Mouse (Mus musculus): Measurements from ENCODE around the gene Ly6g5b. TPM values are rescaled to one million over a fixed set of nuclear protein-coding genes. Genes with fewer than 3 reads are reported as not detected.

Ly6g5b gene
- total RNA-seq, 1 experiment, result 1.5 TPM

DNA sequence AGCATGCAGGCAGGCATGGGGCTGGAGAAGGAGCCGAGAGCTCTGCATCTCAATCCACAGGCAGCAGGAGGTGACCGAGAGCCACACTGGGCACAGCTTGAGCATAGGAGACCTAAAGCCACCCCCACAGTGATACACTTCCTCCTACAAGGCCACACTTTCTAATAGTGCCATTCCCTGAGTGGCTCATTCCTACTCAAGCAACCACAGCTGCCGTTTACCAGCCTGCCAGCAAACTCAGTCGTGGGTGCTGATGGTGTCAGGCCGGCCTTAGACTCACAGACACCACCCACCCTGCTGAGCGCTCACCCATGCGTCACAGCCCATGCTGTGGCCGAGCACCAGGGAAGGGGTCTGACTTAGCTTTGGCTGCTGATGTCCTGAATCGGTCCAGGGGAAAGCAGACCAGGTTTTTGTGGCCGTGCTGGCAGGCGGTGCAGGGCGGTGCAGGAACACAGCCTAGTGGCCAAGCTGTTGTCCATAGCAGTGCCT, 18.0 kb downstream of the Ly6g5b start:
- DNase-seq (ENCODE audit: low read depth, low spot score), result no peak
- Histone ChIP-seq H3K27ac (ENCODE audit: insufficient read depth, low read depth, low read length, poor library complexity, severe bottlenecking) (no peak overlapping the region), H3K36me3 (ENCODE audit: control insufficient read depth, insufficient read depth, low read length, poor library complexity, severe bottlenecking) (peaks cover 26% of the 10 kb centered on the region; the same call in 1 of the 2 replicates), H3K9me3 (ENCODE audit: control insufficient read depth, insufficient read depth, low read depth, low read length) (no peaks in the 10 kb centered on the region), H3K4me3 (ENCODE audit: insufficient read depth in 1 of 2, low read depth in 1 of 2, low read length in 2 of 2, poor library complexity in 1 of 2, severe bottlenecking in 1 of 2) (no peak overlapping the region), H3K9ac (ENCODE audit: insufficient read depth, low read depth, low read length, poor library complexity, severe bottlenecking) (no peak overlapping the region), H3K4me1 (ENCODE audit: control insufficient read depth in 2 of 2, insufficient read depth in 2 of 2, low read length in 2 of 2, poor library complexity in 1 of 2) (peaks cover 0 to 8% of the 10 kb centered on the region in 2 experiments; a peak in 1 of 4 replicates)
- TF ChIP-seq ZC3H11A (IDR thresholded peaks at IDR 0.05; ENCODE audit: borderline replicate concordance, low read depth, low read length), result no peak
- TF ChIP-seq MAFK (IDR thresholded peaks at IDR 0.05; ENCODE audit: insufficient read depth, low read depth, low read length), result no peak
- TF ChIP-seq HCFC1 (IDR thresholded peaks at IDR 0.05; ENCODE audit: borderline replicate concordance, insufficient read depth, low read length), result no peak
- TF ChIP-seq ZNF384 (IDR thresholded peaks at IDR 0.05; ENCODE audit: low read depth, low read length), result no peak
- TF ChIP-seq CHD2 (IDR thresholded peaks at IDR 0.05; ENCODE audit: low read depth, low read length), result no peak
- in situ Hi-C loops (cut with MboI; ENCODE audit: low sequenced_read_pairs in 2 of 2, unreplicated experiment in 2 of 2), result no loop called here

DNA sequence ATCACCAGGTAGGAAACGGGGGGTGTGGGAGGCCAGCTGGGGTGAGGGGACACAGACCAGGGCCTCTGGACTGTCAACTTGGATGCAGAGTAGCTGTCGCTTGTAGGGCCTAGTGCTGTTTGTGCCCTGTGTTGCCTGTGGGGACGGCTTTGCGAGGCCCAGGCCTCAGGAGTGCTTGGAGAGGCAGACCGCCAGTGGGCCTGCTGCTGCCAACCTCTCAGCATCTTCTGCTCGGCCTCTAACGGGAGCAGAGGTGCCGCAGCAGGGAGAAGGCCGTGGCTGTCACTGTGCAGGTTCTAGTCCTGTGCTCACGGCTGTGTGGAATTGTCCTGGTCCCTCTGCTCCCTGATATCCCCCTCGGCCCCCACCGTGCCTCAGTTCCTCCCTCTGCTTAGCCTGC, 18.6 kb downstream of the Ly6g5b start:
- no peak overlapping the region for H3K9ac ChIP-seq (ENCODE audit: insufficient read depth, low read depth, low read length, poor library complexity, severe bottlenecking)
- TF ChIP-seq MAFK (IDR thresholded peaks at IDR 0.05; ENCODE audit: insufficient read depth, low read depth, low read length) (no peak), ZC3H11A (IDR thresholded peaks at IDR 0.05; ENCODE audit: borderline replicate concordance, low read depth, low read length) (no peak), ZNF384 (IDR thresholded peaks at IDR 0.05; ENCODE audit: low read depth, low read length) (no peak), HCFC1 (IDR thresholded peaks at IDR 0.05; ENCODE audit: borderline replicate concordance, insufficient read depth, low read length) (no peak)
- in situ Hi-C loops (cut with MboI; ENCODE audit: low sequenced_read_pairs in 2 of 2, unreplicated experiment in 2 of 2), result no loop called here
- peaks cover 0 to 8% of the 10 kb centered on the region in 2 experiments; a peak in 1 of 4 replicates for H3K4me1 ChIP-seq (ENCODE audit: control insufficient read depth in 2 of 2, insufficient read depth in 2 of 2, low read length in 2 of 2, poor library complexity in 1 of 2)
- peaks cover 21% of the 10 kb centered on the region; the same call in 1 of the 2 replicates for H3K36me3 ChIP-seq (ENCODE audit: control insufficient read depth, insufficient read depth, low read length, poor library complexity, severe bottlenecking)
- H3K4me3 ChIP-seq (ENCODE audit: insufficient read depth in 1 of 2, low read depth in 1 of 2, low read length in 2 of 2, poor library complexity in 1 of 2, severe bottlenecking in 1 of 2), result no peak overlapping the region
- DNase-seq (ENCODE audit: low read depth, low spot score), result no peak
- no peak overlapping the region for H3K27ac ChIP-seq (ENCODE audit: insufficient read depth, low read depth, low read length, poor library complexity, severe bottlenecking)
- no peaks in the 10 kb centered on the region for H3K9me3 ChIP-seq (ENCODE audit: control insufficient read depth, insufficient read depth, low read depth, low read length)

DNA sequence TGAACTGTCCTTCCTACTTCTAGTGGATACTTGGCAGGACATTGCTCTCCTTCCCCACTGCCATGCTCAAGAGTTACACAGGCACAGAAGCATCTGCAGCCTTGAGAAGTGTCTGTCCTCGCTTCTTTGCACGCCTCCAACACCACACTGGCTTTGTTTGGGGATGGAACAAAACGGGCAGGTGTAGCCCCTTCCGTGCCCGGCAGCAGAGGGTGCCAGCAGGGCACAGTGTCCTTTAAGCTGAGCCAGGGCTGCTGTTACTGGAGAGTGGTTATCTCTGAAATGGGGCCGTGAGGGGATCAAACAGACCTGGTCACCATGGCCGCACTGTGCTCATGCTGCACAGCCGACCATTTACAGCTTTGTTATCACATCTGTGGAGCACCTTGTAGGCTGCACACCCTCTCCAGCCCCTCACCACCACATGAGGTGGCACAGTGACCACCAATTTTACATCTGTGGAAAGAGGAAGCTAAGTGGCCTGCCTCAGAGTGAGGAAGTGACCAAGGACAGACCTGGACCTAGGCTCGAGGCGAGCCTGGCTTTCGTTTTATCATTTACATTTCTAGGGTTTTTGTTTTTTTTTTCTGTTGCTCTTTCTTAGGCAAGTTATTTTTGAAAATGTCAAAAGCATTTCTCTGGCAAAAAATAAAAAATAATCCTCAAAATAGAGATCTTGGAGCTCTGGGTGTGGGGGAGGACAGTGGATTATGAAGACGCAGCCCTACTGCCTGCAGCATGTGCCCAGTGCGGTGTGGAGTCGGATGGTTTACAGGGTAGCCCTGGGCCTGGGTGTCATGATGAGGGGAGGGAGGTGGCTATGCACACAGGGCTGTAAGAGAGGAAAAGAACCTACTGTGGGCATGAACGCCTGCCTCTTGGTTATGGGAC, 20.5 kb downstream of the Ly6g5b start:
- Histone ChIP-seq H3K27ac (ENCODE audit: insufficient read depth, low read depth, low read length, poor library complexity, severe bottlenecking) (no peak overlapping the region), H3K9me3 (ENCODE audit: control insufficient read depth, insufficient read depth, low read depth, low read length) (no peaks in the 10 kb centered on the region), H3K4me3 (ENCODE audit: insufficient read depth in 1 of 2, low read depth in 1 of 2, low read length in 2 of 2, poor library complexity in 1 of 2, severe bottlenecking in 1 of 2) (no peak overlapping the region), H3K4me1 (ENCODE audit: control insufficient read depth in 2 of 2, insufficient read depth in 2 of 2, low read length in 2 of 2, poor library complexity in 1 of 2) (peaks cover 0 to 4% of the 10 kb centered on the region in 2 experiments; a peak in 1 of 4 replicates), H3K9ac (ENCODE audit: insufficient read depth, low read depth, low read length, poor library complexity, severe bottlenecking) (no peak overlapping the region), H3K36me3 (ENCODE audit: control insufficient read depth, insufficient read depth, low read length, poor library complexity, severe bottlenecking) (peaks cover 16% of the 10 kb centered on the region; the same call in 1 of the 2 replicates)
- no peak for DNase-seq (ENCODE audit: low read depth, low spot score)
- in situ Hi-C loops (cut with MboI; ENCODE audit: low sequenced_read_pairs in 2 of 2, unreplicated experiment in 2 of 2), result no loop called here
- TF ChIP-seq HCFC1 (IDR thresholded peaks at IDR 0.05; ENCODE audit: borderline replicate concordance, insufficient read depth, low read length), result no peak
- TF ChIP-seq ZC3H11A (IDR thresholded peaks at IDR 0.05; ENCODE audit: borderline replicate concordance, low read depth, low read length), result no peak
- no peak for TF ChIP-seq ZNF384 (IDR thresholded peaks at IDR 0.05; ENCODE audit: low read depth, low read length)
- TF ChIP-seq CHD2 (IDR thresholded peaks at IDR 0.05; ENCODE audit: low read depth, low read length), result no peak
- TF ChIP-seq MAFK (IDR thresholded peaks at IDR 0.05; ENCODE audit: insufficient read depth, low read depth, low read length), result no peak

DNA sequence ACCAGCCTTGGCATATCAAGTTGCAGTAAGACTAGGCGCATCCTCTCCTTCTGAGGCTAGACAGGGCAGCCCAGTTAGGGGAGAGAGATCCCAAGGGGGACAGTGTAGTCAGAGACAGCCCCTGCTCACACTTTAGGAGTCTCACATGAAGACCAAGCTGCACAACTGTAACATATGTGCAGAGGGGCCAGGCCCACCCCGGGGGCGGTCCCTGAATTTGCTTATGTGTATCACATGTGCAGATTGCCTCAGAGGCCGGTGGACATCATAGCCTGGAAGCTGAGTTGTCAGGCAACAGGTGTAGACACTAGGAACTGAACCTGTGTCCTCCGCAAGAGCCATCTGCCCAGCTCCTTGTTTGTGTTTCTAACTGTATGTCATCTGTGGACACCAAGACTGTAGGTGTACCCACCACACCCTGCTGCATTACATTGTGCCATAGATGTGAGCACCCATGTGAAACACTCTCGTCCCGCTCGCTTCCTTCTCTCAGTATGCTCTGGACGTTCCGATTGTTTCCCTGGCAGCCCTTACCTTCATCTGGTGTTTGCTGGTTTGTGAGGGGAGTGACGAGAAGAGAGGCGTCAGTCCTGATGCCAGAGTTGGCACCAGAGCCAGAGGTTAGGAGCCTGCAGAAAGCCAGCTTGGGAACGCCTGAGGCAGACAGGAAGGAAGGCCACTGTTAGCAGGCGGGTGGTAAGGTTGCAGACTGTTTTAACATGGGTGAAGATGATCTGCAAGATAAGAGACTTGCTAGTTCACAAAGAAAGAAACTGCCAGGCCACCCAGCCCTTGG, 22.6 kb downstream of the Ly6g5b start:
- TF ChIP-seq HCFC1 (IDR thresholded peaks at IDR 0.05; ENCODE audit: borderline replicate concordance, insufficient read depth, low read length) (no peak), ZNF384 (IDR thresholded peaks at IDR 0.05; ENCODE audit: low read depth, low read length) (no peak), CHD2 (IDR thresholded peaks at IDR 0.05; ENCODE audit: low read depth, low read length) (no peak), MAFK (IDR thresholded peaks at IDR 0.05; ENCODE audit: insufficient read depth, low read depth, low read length) (no peak), ZC3H11A (IDR thresholded peaks at IDR 0.05; ENCODE audit: borderline replicate concordance, low read depth, low read length) (no peak)
- H3K36me3 ChIP-seq (ENCODE audit: control insufficient read depth, insufficient read depth, low read length, poor library complexity, severe bottlenecking), result peaks cover 12% of the 10 kb centered on the region; the same call in 1 of the 2 replicates
- H3K27ac ChIP-seq (ENCODE audit: insufficient read depth, low read depth, low read length, poor library complexity, severe bottlenecking), result no peak overlapping the region
- no peak overlapping the region for H3K9ac ChIP-seq (ENCODE audit: insufficient read depth, low read depth, low read length, poor library complexity, severe bottlenecking)
- peaks cover 0 to 2% of the 10 kb centered on the region in 2 experiments; a peak in 1 of 4 replicates for H3K4me1 ChIP-seq (ENCODE audit: control insufficient read depth in 2 of 2, insufficient read depth in 2 of 2, low read length in 2 of 2, poor library complexity in 1 of 2)
- H3K9me3 ChIP-seq (ENCODE audit: control insufficient read depth, insufficient read depth, low read depth, low read length), result no peaks in the 10 kb centered on the region
- DNase-seq (ENCODE audit: low read depth, low spot score), result no peak
- in situ Hi-C loops (cut with MboI; ENCODE audit: low sequenced_read_pairs in 2 of 2, unreplicated experiment in 2 of 2), result no loop called here
- H3K4me3 ChIP-seq (ENCODE audit: insufficient read depth in 1 of 2, low read depth in 1 of 2, low read length in 2 of 2, poor library complexity in 1 of 2, severe bottlenecking in 1 of 2), result no peak overlapping the region

Measured in ES-E14 (cell line).